Mouse (Mus musculus): ENCODE data around the gene Olfr1311. TPM values are rescaled to one million over a fixed set of nuclear protein-coding genes. Genes with fewer than 3 reads are reported as not detected.

Gene Olfr1311
- not detected in 2 replicates for polyA plus RNA-seq (2012; rRNA removed)

GRCm38 (mm10) chr2:112024312-112024711 lies at the start of gene Olfr1311:
Olfr1311 (minus strand) TSS chr2:112024412.

GRCm38 (mm10) chr2:112050138-112050537 lies 25.9 kb upstream of the Olfr1311 start, which contains the start of gene Olfr1312:
Olfr1312 (minus strand) TSS chr2:112050238.

GRCm38 (mm10) chr2:112012608-112013007 lies 11.6 kb downstream of the Olfr1311 start, which contains the start of gene Olfr1310:
Olfr1310 (minus strand) TSS chr2:112012708.

GRCm38 (mm10) chr2:111990181-111990580 lies 34.0 kb downstream of the Olfr1311 start, which contains the start of gene Olfr1309:
Olfr1309 (minus strand) TSS chr2:111990281.

Other genes starting within 250 kb of the Olfr1311 start
- not detected in 2 replicates for gene Olfr1302, start 247.0 kb downstream of the Olfr1311 start, polyA plus RNA-seq (2012; rRNA removed)
- gene Olfr1303, start 204.1 kb downstream of the Olfr1311 start, polyA plus RNA-seq (2012; rRNA removed) = not detected in 2 replicates
- gene Olfr1305, start 147.3 kb downstream of the Olfr1311 start, polyA plus RNA-seq (2012; rRNA removed) = not detected in 2 replicates
- gene Olfr1306, start 108.1 kb downstream of the Olfr1311 start, polyA plus RNA-seq (2012; rRNA removed) = not detected in 2 replicates
- not detected in 2 replicates for gene Olfr1307, start 75.0 kb downstream of the Olfr1311 start, polyA plus RNA-seq (2012; rRNA removed)
- not detected in 2 replicates for gene Olfr1308, start 59.5 kb downstream of the Olfr1311 start, polyA plus RNA-seq (2012; rRNA removed)
- gene Olfr1309, start 34.1 kb downstream of the Olfr1311 start, polyA plus RNA-seq (2012; rRNA removed) = not detected in 2 replicates
- 0.01 TPM in 1 of 2 replicates, not detected in the other for gene Olfr1310, start 11.7 kb downstream of the Olfr1311 start, polyA plus RNA-seq (2012; rRNA removed)
- not detected in 2 replicates for gene Olfr1312, start 25.8 kb upstream of the Olfr1311 start, polyA plus RNA-seq (2012; rRNA removed)
- not detected in 2 replicates for gene Olfr1313, start 53.4 kb upstream of the Olfr1311 start, polyA plus RNA-seq (2012; rRNA removed)
- 0.01 TPM in 1 of 2 replicates, not detected in the other for gene Olfr1314, start 72.4 kb upstream of the Olfr1311 start, polyA plus RNA-seq (2012; rRNA removed)
- not detected in 2 replicates for gene Olfr1315-ps1, start 91.0 kb upstream of the Olfr1311 start, polyA plus RNA-seq (2012; rRNA removed)
- 0.05 and 0.06 TPM in 2 replicates for gene Olfr1316, start 110.6 kb upstream of the Olfr1311 start, polyA plus RNA-seq (2012; rRNA removed)
- not detected in 2 replicates for gene Olfr1317, start 115.9 kb upstream of the Olfr1311 start, polyA plus RNA-seq (2012; rRNA removed)
- not detected in 2 replicates for gene Olfr1318, start 129.8 kb upstream of the Olfr1311 start, polyA plus RNA-seq (2012; rRNA removed)
- gene Lpcat4, start 215.1 kb upstream of the Olfr1311 start, polyA plus RNA-seq (2012; rRNA removed) = 45.3 and 55.0 TPM in 2 replicates
- gene Nutm1, start 234.9 kb upstream of the Olfr1311 start, polyA plus RNA-seq (2012; rRNA removed) = not detected in 2 replicates
- 123 and 138 TPM in 2 replicates for gene Nop10, start 237.5 kb upstream of the Olfr1311 start, polyA plus RNA-seq (2012; rRNA removed)
- 51.2 and 54.8 TPM in 2 replicates for gene Slc12a6, start 241.4 kb upstream of the Olfr1311 start, polyA plus RNA-seq (2012; rRNA removed)
- gene Gm21985, start 241.9 kb upstream of the Olfr1311 start, polyA plus RNA-seq (2012; rRNA removed) = 0.07 TPM in 1 of 2 replicates, not detected in the other

Data from central nervous system, embryonic 14 days (tissue).